Mouse (Mus musculus): ENCODE data around the gene Ppp1r2. TPM values are rescaled to one million over a fixed set of nuclear protein-coding genes. Genes with fewer than 3 reads are reported as not detected.

Ppp1r2 gene
- polyA plus RNA-seq, 1 experiment, result 89.0 TPM

GRCm38 (mm10) chr16:31276962-31277361 is 1.9 kb upstream of the Ppp1r2 start:
- no peak for TF ChIP-seq CTCF (IDR thresholded peaks at IDR 0.05; ENCODE audit: insufficient read depth, low read length)
- no peak for TF ChIP-seq POLR2A (IDR thresholded peaks at IDR 0.05; ENCODE audit: borderline replicate concordance, extremely low read depth, low read depth, low read length)
- 37% methylated on average over 7 of the region's 7 CpGs for WGBS
- Histone ChIP-seq H3K4me1 (ENCODE audit: control insufficient read depth, insufficient read depth, low read length) (peaks cover 15% of the 10 kb centered on the region), H3K4me3 (replicated peaks; ENCODE audit: extremely low read depth, low read depth, low read length) (no peak overlapping the region)
- no peak for DNase-seq

- TF ChIP-seq CTCF (IDR thresholded peaks at IDR 0.05; ENCODE audit: insufficient read depth, low read length), result no peak
- TF ChIP-seq POLR2A (IDR thresholded peaks at IDR 0.05; ENCODE audit: borderline replicate concordance, extremely low read depth, low read depth, low read length), result no peak
- H3K4me1 ChIP-seq (ENCODE audit: control insufficient read depth, insufficient read depth, low read length), result peaks cover 15% of the 10 kb centered on the region
- H3K4me3 ChIP-seq (replicated peaks; ENCODE audit: extremely low read depth, low read depth, low read length), result no peak overlapping the region
- 37% methylated on average over 7 of the region's 7 CpGs for WGBS
- peak; percentile 52 for DNase-seq
These were observed 1.5 kb upstream of the Ppp1r2 start for GRCm38 (mm10) chr16:31276539-31276938.

DNA sequence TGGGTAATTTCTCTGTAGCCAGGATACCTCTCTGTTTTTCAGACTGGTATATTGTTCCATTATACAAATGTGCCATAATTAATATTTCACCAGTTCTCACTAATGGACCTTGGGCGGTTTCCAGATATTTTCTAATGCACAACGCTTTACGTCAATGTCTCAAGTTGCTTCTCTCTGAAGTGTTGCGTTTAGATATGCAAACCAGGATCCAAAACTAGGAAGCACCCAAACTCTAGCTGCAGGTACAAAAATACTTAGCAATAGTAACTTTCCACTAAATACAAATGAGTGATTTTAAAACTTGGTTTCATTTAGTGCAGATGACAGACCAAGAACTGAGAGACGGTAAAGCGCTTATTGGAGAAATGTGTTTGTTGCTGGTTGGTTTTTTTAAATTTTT is 993 bp downstream of the Ppp1r2 start:
- Histone ChIP-seq H3K4me1 (ENCODE audit: control insufficient read depth, insufficient read depth, low read length) (peaks cover 16% of the 10 kb centered on the region), H3K4me3 (replicated peaks; ENCODE audit: extremely low read depth, low read depth, low read length) (peak overlapping the region; percentile 81)
- no peak for DNase-seq
- TF ChIP-seq POLR2A (IDR thresholded peaks at IDR 0.05; ENCODE audit: borderline replicate concordance, extremely low read depth, low read depth, low read length) (no peak), CTCF (IDR thresholded peaks at IDR 0.05; ENCODE audit: insufficient read depth, low read length) (no peak)
- WGBS, result 1% methylated on average over 6 of the region's 6 CpGs

DNA sequence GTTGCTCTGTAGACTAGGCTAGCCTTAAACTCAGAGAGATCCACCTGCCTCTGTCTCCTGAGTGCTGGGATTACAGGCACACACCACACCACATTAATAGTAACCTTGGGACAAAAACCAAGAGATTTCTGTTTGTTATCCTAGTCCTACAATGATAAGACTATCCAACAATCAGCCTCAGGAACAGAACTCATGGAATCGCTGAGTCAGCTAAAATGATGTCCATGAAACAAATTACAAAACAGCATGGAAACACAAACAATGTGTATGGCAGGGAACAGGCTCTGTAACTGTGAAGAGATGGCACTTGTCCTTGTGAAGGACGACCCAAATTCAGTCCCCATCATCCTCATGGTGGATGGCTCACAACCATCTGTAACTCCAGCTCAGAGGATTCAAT is 8.4 kb downstream of the Ppp1r2 start:
- no peak for TF ChIP-seq POLR2A (IDR thresholded peaks at IDR 0.05; ENCODE audit: borderline replicate concordance, extremely low read depth, low read depth, low read length)
- TF ChIP-seq CTCF (IDR thresholded peaks at IDR 0.05; ENCODE audit: insufficient read depth, low read length), result no peak
- WGBS, result 86% methylated on average over 2 of the region's 2 CpGs
- no peak for DNase-seq

GRCm38 (mm10) chr16:31256151-31256550 is 18.9 kb downstream of the Ppp1r2 start:
- TF ChIP-seq CTCF (IDR thresholded peaks at IDR 0.05; ENCODE audit: insufficient read depth, low read length) (no peak), POLR2A (IDR thresholded peaks at IDR 0.05; ENCODE audit: borderline replicate concordance, extremely low read depth, low read depth, low read length) (no peak)
- no peak overlapping the region for H3K4me3 ChIP-seq (replicated peaks; ENCODE audit: extremely low read depth, low read depth, low read length)
- no peaks in the 10 kb centered on the region for H3K4me1 ChIP-seq (ENCODE audit: control insufficient read depth, insufficient read depth, low read length)
- 73% methylated on average over 2 of the region's 2 CpGs for WGBS
- DNase-seq, result no peak

More for the DNA sequence above, 8.4 kb downstream of the Ppp1r2 start:
- H3K4me3 ChIP-seq (replicated peaks; ENCODE audit: extremely low read depth, low read depth, low read length), result no peak overlapping the region
- H3K4me1 ChIP-seq (ENCODE audit: control insufficient read depth, insufficient read depth, low read length), result peaks cover 2% of the 10 kb centered on the region

- Histone ChIP-seq H3K4me1 (ENCODE audit: control insufficient read depth, insufficient read depth, low read length) (no peaks in the 10 kb centered on the region), H3K4me3 (replicated peaks; ENCODE audit: extremely low read depth, low read depth, low read length) (no peak overlapping the region)
- no peak for TF ChIP-seq CTCF (IDR thresholded peaks at IDR 0.05; ENCODE audit: insufficient read depth, low read length)
- no peak for TF ChIP-seq POLR2A (IDR thresholded peaks at IDR 0.05; ENCODE audit: borderline replicate concordance, extremely low read depth, low read depth, low read length)
- WGBS, result 82% methylated on average over 3 of the region's 3 CpGs
- DNase-seq, result no peak
These were observed 19.4 kb downstream of the Ppp1r2 start for GRCm38 (mm10) chr16:31255685-31256084.

GRCm38 (mm10) chr16:31249401-31249800 is 25.7 kb downstream of the Ppp1r2 start:
- no peak overlapping the region for H3K4me3 ChIP-seq (replicated peaks; ENCODE audit: extremely low read depth, low read depth, low read length)
- TF ChIP-seq CTCF (IDR thresholded peaks at IDR 0.05; ENCODE audit: insufficient read depth, low read length), result no peak
- no peak for TF ChIP-seq POLR2A (IDR thresholded peaks at IDR 0.05; ENCODE audit: borderline replicate concordance, extremely low read depth, low read depth, low read length)
- no peaks in the 10 kb centered on the region for H3K4me1 ChIP-seq (ENCODE audit: control insufficient read depth, insufficient read depth, low read length)
- no peak for DNase-seq
- 71% methylated on average over 3 of the region's 3 CpGs for WGBS

DNA sequence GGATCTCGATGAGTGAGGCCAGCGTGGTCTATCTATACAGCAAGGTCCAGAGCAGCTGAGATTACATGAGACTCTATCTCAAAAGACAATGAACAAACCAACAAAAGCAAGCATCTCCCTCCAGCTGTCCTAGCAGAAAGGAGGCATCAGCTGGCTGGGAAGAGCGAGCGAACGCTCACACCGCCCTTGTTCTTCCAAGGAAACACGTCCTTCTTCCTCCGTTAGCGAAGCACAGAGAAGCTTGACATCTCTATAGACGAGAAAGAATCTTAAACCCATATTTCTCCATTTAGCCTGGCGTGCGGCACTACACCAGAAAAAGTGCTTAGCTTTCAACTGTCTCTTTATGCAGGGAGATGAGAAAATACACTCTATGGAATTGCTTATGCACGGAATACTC is 26.4 kb downstream of the Ppp1r2 start:
- 89% methylated on average over 13 of the region's 13 CpGs for WGBS
- H3K4me3 ChIP-seq (replicated peaks; ENCODE audit: extremely low read depth, low read depth, low read length), result no peak overlapping the region
- H3K4me1 ChIP-seq (ENCODE audit: control insufficient read depth, insufficient read depth, low read length), result no peaks in the 10 kb centered on the region
- DNase-seq, result no peak
- TF ChIP-seq POLR2A (IDR thresholded peaks at IDR 0.05; ENCODE audit: borderline replicate concordance, extremely low read depth, low read depth, low read length) (no peak), CTCF (IDR thresholded peaks at IDR 0.05; ENCODE audit: insufficient read depth, low read length) (no peak)

DNA sequence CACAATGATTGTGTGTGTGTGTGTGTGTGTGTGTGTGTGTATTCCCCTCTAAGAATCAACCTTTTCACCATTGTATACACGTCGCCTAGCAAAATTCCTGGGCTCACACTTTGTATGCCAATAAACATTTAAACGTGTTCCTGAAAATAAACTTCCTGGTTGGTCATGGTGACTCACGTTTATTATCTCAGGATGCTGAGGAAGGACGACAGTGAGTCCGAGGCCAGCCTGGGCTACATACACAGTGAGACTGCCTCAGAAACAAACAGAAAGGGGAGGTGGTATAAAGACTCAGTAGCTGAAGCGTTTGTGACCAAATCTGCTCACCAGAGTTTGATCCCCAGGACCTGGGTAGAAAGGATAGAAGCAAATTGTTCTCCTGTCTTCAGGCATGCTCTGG is 27.6 kb downstream of the Ppp1r2 start:
- H3K4me1 ChIP-seq (ENCODE audit: control insufficient read depth, insufficient read depth, low read length), result no peaks in the 10 kb centered on the region
- no peak overlapping the region for H3K4me3 ChIP-seq (replicated peaks; ENCODE audit: extremely low read depth, low read depth, low read length)
- no peak for DNase-seq
- TF ChIP-seq CTCF (IDR thresholded peaks at IDR 0.05; ENCODE audit: insufficient read depth, low read length), result no peak
- TF ChIP-seq POLR2A (IDR thresholded peaks at IDR 0.05; ENCODE audit: borderline replicate concordance, extremely low read depth, low read depth, low read length), result no peak
- 49% methylated on average over 7 of the region's 7 CpGs for WGBS

DNA sequence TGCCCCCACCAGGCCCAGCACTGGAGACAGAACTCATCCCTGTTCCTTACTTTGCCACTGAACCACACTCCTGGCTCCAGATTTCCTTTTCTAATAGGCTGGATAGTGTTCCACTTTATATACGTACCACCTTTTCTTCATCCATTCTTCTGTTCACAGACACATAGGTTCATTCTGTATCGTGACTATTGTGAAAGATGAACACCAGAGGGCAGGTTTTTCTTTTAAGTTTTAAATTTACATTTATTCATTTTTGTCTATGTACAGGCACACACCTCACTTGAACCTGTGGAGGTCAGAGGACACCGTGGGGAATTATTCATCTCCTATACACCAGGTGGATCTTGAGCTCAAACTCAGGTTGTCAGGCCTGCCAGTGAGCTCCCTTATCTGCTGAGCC is 31.0 kb downstream of the Ppp1r2 start:
- no peak for TF ChIP-seq CTCF (IDR thresholded peaks at IDR 0.05; ENCODE audit: insufficient read depth, low read length)
- no peak for TF ChIP-seq POLR2A (IDR thresholded peaks at IDR 0.05; ENCODE audit: borderline replicate concordance, extremely low read depth, low read depth, low read length)

More for the DNA sequence above, 31.0 kb downstream of the Ppp1r2 start:
- Histone ChIP-seq H3K4me3 (replicated peaks; ENCODE audit: extremely low read depth, low read depth, low read length) (no peak overlapping the region), H3K4me1 (ENCODE audit: control insufficient read depth, insufficient read depth, low read length) (no peaks in the 10 kb centered on the region)
- DNase-seq, result no peak
- WGBS, result 75% methylated on average over 3 of the region's 3 CpGs

All from lung, adult 2 months (tissue).